Mouse (Mus musculus): ENCODE measurements around the gene Zfp105. TPM values are rescaled to one million over a fixed set of nuclear protein-coding genes. Genes with fewer than 3 reads are reported as not detected.

The Zfp105 gene
- 1 to 10 TPM; 7.8 to 9.3 TPM for total RNA-seq (2021)

DNA sequence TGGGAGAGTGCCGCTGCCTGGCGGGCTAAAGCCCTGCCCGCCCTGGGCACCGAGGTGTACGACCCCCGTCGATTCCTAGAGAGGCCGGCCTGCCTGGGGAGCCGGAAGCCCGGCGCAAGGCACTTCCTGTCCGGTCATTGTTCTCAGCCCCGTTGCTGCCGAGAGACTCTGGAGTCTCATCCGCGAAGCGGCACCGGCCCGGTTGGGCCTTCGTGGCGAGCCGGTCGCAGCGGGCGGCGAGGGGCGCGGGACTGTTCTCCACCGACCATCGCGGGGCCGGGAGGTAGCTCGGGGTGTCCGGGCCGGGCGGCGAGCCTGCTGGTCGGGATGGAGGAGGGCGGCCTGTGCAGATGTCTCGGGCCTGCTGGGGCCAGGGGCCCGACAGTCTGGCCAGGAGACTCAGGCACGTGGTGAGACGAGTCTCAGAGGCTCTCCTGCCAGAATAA lies at the start of gene Zfp105:
Gene Zfp105 (plus strand): TSS at position 137 of the 446 bp plus-strand sequence.
- DNase-seq = peak; percentile 79

- no peak for DNase-seq
These were observed 48.2 kb upstream of the Zfp105 start for GRCm38 (mm10) chr9:122874653-122875052.

GRCm38 (mm10) chr9:122875145-122875544 lies 47.7 kb upstream of the Zfp105 start:
- DNase-seq = no peak

DNA sequence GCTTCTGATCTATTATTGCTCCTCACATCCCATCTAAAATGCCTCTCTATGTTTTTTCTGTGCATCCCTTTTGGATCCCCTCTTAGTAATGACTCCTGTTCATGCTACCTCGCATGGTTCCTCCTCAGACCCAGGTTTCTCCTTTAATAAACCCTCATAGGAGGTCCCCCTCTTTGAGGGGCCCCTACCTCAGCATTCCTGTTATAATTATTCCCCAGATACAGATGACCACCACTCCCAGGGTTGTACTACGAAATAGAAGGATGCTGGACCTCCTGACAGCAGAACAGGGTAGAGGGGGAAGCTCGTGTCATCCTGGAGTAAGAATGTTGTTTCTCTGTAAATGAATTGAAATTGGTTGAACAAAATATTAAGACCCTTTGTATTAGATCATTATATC lies 37.5 kb upstream of the Zfp105 start, which contains the start of gene Zkscan7:
Gene Zkscan7 (plus strand): TSS at position 301 of the 400 bp plus-strand sequence.
- DNase-seq = no peak

DNA sequence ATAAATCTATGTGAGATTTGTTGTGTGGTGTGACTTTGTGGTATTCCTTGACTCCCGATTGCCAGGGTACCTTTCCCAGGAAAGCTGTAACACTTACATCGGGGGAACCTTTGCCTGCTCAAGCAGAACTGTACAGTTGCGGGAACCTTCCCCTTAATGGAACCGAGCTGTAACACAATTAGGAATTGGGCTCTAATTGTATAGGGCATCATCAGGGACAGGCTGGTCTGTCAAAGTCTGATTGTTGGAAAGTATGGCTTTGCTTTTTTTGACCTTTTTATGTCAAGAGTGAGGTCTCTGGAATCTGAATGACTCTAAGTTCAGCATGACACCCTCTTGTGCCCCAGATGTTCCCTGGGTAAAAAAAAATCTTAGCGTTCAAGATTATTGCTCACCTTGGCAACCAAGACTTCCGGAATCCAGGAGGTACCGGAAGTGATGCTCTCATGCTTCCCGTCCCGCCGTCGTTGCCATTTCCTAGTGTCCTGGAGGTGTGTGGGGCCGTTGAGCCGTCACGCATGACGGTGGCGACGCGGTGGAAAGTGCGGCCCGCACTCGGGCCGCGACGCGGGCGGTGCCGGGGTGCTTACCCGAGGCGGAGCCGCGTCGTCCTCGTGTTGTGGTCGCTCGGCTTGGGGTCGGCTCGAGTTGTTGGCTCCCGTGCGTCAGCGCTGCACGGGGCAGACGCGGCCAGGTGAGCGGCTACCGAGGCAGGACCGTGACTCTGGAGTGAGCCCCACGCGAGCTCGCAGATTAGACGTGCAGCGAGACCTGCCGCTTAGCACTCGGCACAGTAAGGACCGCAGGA lies 36.3 kb upstream of the Zfp105 start:
- DNase-seq = peak; percentile 53

GRCm38 (mm10) chr9:122901047-122901446 lies 21.8 kb upstream of the Zfp105 start:
- DNase-seq = no peak

GRCm38 (mm10) chr9:122902717-122903535 lies 19.9 kb upstream of the Zfp105 start:
- peak; percentile 74 for DNase-seq

GRCm38 (mm10) chr9:122922436-122922835 lies 436 bp upstream of the Zfp105 start:
- DNase-seq = no peak

GRCm38 (mm10) chr9:122928915-122929314 lies 6.0 kb downstream of the Zfp105 start:
- DNase-seq = no peak

DNA sequence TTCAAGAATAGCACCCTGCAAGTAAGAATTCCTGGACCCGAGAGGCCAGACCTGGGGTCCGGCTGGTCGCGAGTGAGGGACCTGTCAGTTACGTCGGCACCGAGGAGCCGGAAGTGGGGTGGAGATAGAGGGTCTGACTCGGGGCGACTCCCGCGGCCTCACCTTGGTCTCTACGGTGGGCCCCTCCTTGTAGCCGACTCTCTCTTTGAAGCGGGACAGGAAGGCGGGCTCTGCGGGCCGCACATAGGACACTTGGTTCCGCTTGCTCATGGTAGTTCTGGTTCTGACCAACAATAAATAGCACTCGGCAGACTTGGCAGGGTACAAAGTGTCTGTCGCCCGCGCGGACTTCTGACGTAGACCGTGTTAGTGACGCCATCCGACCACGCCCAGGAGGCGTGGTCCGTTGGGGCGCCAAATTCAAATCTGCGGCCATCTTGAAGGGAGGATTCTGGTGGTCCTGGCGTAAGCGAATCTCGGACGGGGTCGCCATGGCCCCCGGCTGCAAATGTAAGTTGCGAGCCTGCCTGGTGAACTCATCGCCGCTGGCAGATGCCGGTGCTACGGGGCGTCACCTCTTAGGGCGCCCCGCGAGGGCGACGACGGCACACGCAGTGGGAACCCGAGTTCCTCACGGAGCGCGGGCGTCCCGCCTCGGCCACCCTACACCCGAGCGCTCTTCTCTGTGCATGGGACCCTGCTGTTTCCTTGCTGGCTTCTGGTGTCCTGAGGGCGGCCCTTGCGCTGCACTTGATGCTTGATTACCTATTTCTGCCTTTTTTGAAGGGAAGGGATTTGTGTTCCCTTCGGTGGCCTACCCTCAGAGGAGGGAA lies 28.0 kb downstream of the Zfp105 start, which contains the start of the genes 1110059G10Rik and Kif15:
Gene 1110059G10Rik (minus strand): TSS at position 358 of the 833 bp plus-strand sequence.
Gene Kif15 (plus strand): TSS at position 404 of the 833 bp plus-strand sequence.
- peak; percentile 96 for DNase-seq

Other genes starting within 250 kb of the Zfp105 start
- not detected for gene Topaz1, start 175.7 kb upstream of the Zfp105 start, total RNA-seq (2021)
- 10 to 100 TPM; 14.9 to 17.4 TPM for gene Tcaim, start 117.5 kb upstream of the Zfp105 start, total RNA-seq (2021)
- gene Gm35549, start 79.0 kb upstream of the Zfp105 start, total RNA-seq (2021) = not detected
- gene Zfp445, start 57.1 kb upstream of the Zfp105 start, total RNA-seq (2021) = 100 to 1,000 TPM; 100 to 102 TPM
- 1 to 10 TPM; 3.7 to 5.2 TPM for gene Zkscan7, start 37.4 kb upstream of the Zfp105 start, total RNA-seq (2021)
- gene 1110059G10Rik, start 27.9 kb downstream of the Zfp105 start, total RNA-seq (2021) = 10 to 100 TPM; 20.6 to 24.3 TPM
- 10 to 100 TPM; 17.5 to 24.9 TPM for gene Kif15, start 28.0 kb downstream of the Zfp105 start, total RNA-seq (2021)
- 10 to 100 TPM; 10.7 to 12.8 TPM for gene Tmem42, start 98.3 kb downstream of the Zfp105 start, total RNA-seq (2021)
- gene Tgm4, start 111.7 kb downstream of the Zfp105 start, total RNA-seq (2021) = not detected
- gene Zdhhc3, start 190.1 kb downstream of the Zfp105 start, total RNA-seq (2021) = 10 to 100 TPM; 53.4 to 54.4 TPM
- 10 to 100 TPM; 36.3 to 36.9 TPM for gene Exosc7, start 190.1 kb downstream of the Zfp105 start, total RNA-seq (2021)
- 10 to 100 TPM; 32.8 to 39.7 TPM for gene Clec3b, start 227.9 kb downstream of the Zfp105 start, total RNA-seq (2021)